Mouse (Mus musculus): ENCODE data around the gene March4. TPM values are rescaled to one million over a fixed set of nuclear protein-coding genes. Genes with fewer than 3 reads are reported as not detected.

March4 gene
- total and polyA plus RNA-seq, 2 experiments from 2014 or later: 8.0 to 36.4 TPM

GRCm38 (mm10) chr1:72567056-72567455, 30.3 kb upstream of the March4 start:
- no peak for ATAC-seq (ENCODE audit: low FRiP score)
- Histone ChIP-seq H3K4me1 (ENCODE audit: insufficient read depth, low read length) (no peaks in the 10 kb centered on the region), H3K4me2 (ENCODE audit: low read depth, low read length, poor library complexity, severe bottlenecking) (peak overlapping the region; percentile 38), H3K27ac (ENCODE audit: low read depth, low read length) (no peak overlapping the region), H3K27me3 (ENCODE audit: insufficient read depth, low read length) (no peaks in the 10 kb centered on the region), H3K9me3 (ENCODE audit: low read length) (no peaks in the 10 kb centered on the region), H3K9ac (replicated peaks; ENCODE audit: low read length, poor library complexity, severe bottlenecking) (0 out of 2 replicates have a peak overlapping the region, but pooled peaks have one; percentile 44), H3K4me3 (ENCODE audit: low read depth, low read length) (peak overlapping the region; percentile 26), H3K36me3 (ENCODE audit: insufficient read depth, low read length) (no peaks in the 10 kb centered on the region)
- no peak for TF ChIP-seq CTCF (IDR thresholded peaks at IDR 0.05)
- WGBS: 24% methylated on average over 9 of the region's 9 CpGs
- peak; percentile 57 for DNase-seq (ENCODE audit: low spot score)

DNA sequence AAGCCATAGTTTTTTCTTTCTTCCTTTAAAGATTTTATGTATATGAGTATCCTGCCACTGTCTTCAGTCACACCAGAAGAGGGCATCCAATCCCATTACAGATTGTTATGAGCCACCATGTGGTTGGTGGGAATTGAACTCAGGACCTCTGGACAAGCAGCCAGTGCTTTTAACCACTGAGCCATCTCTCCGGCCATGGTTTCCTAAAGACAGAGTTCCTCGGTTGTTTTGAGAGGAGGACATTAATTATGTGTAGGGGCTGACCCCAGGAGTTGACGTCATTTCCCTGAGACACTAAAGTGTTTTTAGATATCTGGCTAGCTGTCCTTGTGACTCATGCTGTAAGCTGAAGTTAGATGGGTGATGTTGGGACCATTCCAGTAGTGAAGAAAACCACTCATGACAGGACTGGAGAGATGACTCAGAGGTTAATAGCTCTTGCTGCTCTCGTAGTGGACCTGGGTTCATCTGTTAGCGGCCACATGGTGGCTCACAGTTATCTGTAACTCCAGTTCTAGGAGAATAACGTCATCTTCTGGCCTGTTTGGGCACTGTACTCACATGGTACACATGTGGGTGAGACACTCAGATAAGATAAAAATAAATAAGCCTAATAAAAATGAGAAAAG, 27.7 kb upstream of the March4 start:
- no peak overlapping the region for H3K27ac ChIP-seq (ENCODE audit: low read depth, low read length)
- no peak overlapping the region for H3K4me3 ChIP-seq (ENCODE audit: low read depth, low read length)
- no peak overlapping the region for H3K4me2 ChIP-seq (ENCODE audit: low read depth, low read length, poor library complexity, severe bottlenecking)
- no peaks in the 10 kb centered on the region for H3K9me3 ChIP-seq (ENCODE audit: low read length)
- no peaks in the 10 kb centered on the region for H3K27me3 ChIP-seq (ENCODE audit: insufficient read depth, low read length)
- no peaks in the 10 kb centered on the region for H3K4me1 ChIP-seq (ENCODE audit: insufficient read depth, low read length)
- DNase-seq (ENCODE audit: low spot score): no peak
- ATAC-seq (ENCODE audit: low FRiP score): no peak
- no peak overlapping the region for H3K9ac ChIP-seq (replicated peaks; ENCODE audit: low read length, poor library complexity, severe bottlenecking)
- TF ChIP-seq CTCF (IDR thresholded peaks at IDR 0.05): no peak
- no peaks in the 10 kb centered on the region for H3K36me3 ChIP-seq (ENCODE audit: insufficient read depth, low read length)
- WGBS: 88% methylated on average over 6 of the region's 6 CpGs

DNA sequence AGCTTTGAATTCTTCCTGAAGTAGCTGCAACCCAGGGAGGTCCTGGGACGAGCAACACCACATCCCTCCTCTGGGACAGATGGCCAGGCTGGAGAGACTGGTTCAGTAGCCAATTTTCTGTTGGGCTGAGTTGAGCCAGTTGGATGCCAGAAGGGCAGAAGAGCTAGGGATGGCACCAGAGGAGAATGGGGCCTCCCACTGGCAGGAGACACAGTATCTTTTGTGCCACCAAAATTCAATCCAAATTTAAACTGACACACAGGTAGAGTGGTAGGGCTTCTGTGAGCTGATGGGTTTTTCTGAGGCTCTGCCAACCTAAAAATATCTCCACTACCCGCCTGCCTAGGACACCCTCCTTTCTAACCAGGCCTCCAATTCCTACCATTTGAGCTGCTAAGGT, 21.9 kb upstream of the March4 start:
- 51% methylated on average over 2 of the region's 2 CpGs for WGBS
- ATAC-seq (ENCODE audit: low FRiP score) (no peak), DNase-seq (ENCODE audit: low spot score) (no peak)
- Histone ChIP-seq H3K4me3 (ENCODE audit: low read depth, low read length) (no peak overlapping the region), H3K27ac (ENCODE audit: low read depth, low read length) (no peak overlapping the region), H3K27me3 (ENCODE audit: insufficient read depth, low read length) (no peaks in the 10 kb centered on the region), H3K9me3 (ENCODE audit: low read length) (no peaks in the 10 kb centered on the region), H3K4me1 (ENCODE audit: insufficient read depth, low read length) (no peaks in the 10 kb centered on the region), H3K4me2 (ENCODE audit: low read depth, low read length, poor library complexity, severe bottlenecking) (no peak overlapping the region), H3K9ac (replicated peaks; ENCODE audit: low read length, poor library complexity, severe bottlenecking) (no peak overlapping the region), H3K36me3 (ENCODE audit: insufficient read depth, low read length) (no peaks in the 10 kb centered on the region)
- no peak for TF ChIP-seq CTCF (IDR thresholded peaks at IDR 0.05)

- WGBS: 86% methylated on average over 3 of the region's 3 CpGs
- Histone ChIP-seq H3K36me3 (ENCODE audit: insufficient read depth, low read length) (no peaks in the 10 kb centered on the region), H3K27ac (ENCODE audit: low read depth, low read length) (no peak overlapping the region), H3K4me2 (ENCODE audit: low read depth, low read length, poor library complexity, severe bottlenecking) (no peak overlapping the region), H3K27me3 (ENCODE audit: insufficient read depth, low read length) (no peaks in the 10 kb centered on the region), H3K4me1 (ENCODE audit: insufficient read depth, low read length) (no peaks in the 10 kb centered on the region), H3K9ac (replicated peaks; ENCODE audit: low read length, poor library complexity, severe bottlenecking) (no peak overlapping the region), H3K4me3 (ENCODE audit: low read depth, low read length) (no peak overlapping the region), H3K9me3 (ENCODE audit: low read length) (no peaks in the 10 kb centered on the region)
- DNase-seq (ENCODE audit: low spot score) (no peak), ATAC-seq (ENCODE audit: low FRiP score) (no peak)
- no peak for TF ChIP-seq CTCF (IDR thresholded peaks at IDR 0.05)
Observed at GRCm38 (mm10) chr1:72556471-72556870, 19.7 kb upstream of the March4 start.

DNA sequence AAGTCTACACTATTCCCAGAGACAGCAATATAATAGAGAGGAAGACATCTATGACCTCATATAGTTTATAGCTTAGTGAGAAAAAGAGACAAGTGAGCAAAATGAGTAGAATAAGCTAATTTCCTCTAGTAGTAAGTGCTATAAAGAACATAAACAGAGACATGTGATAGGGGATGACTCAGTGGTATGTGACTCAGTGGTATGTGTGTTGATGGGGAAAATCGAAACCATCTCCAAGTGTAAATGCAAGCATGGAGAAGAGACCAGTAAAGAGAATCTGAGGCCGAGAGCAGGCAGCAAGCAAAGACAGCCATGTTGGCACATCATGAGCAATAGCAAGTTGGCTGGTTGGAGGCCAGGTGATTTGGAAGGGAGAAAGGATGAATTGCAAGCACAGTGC, 13.6 kb upstream of the March4 start:
- TF ChIP-seq CTCF (IDR thresholded peaks at IDR 0.05): no peak
- WGBS: 91% methylated on average over 2 of the region's 2 CpGs
- Histone ChIP-seq H3K4me3 (ENCODE audit: low read depth, low read length) (no peak overlapping the region), H3K4me1 (ENCODE audit: insufficient read depth, low read length) (no peaks in the 10 kb centered on the region), H3K4me2 (ENCODE audit: low read depth, low read length, poor library complexity, severe bottlenecking) (no peak overlapping the region), H3K9me3 (ENCODE audit: low read length) (no peaks in the 10 kb centered on the region), H3K27me3 (ENCODE audit: insufficient read depth, low read length) (no peaks in the 10 kb centered on the region), H3K27ac (ENCODE audit: low read depth, low read length) (no peak overlapping the region), H3K9ac (replicated peaks; ENCODE audit: low read length, poor library complexity, severe bottlenecking) (no peak overlapping the region), H3K36me3 (ENCODE audit: insufficient read depth, low read length) (no peaks in the 10 kb centered on the region)
- ATAC-seq (ENCODE audit: low FRiP score) (no peak), DNase-seq (ENCODE audit: low spot score) (no peak)

DNA sequence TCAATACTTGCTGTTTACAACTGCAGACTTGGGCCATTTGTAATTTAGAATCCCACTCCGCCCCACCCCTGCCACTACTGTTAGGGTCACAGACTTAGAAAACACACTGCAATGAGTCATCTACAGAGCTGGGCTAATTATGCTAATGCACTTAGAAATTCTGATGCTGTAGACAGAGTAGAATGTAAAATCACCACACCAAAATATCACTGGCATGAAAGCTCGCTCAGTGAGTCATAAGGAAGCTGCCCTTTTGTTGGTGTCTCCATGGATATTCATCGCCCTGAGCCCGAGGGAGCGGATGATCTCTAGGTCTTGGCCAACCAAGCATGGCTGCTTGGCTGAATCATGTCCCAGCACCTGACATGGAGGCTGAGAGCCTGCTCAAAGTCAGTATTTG, 1.5 kb upstream of the March4 start:
- Histone ChIP-seq H3K4me3 (ENCODE audit: low read depth, low read length) (no peak overlapping the region), H3K27me3 (ENCODE audit: insufficient read depth, low read length) (no peaks in the 10 kb centered on the region), H3K36me3 (ENCODE audit: insufficient read depth, low read length) (no peaks in the 10 kb centered on the region), H3K4me2 (ENCODE audit: low read depth, low read length, poor library complexity, severe bottlenecking) (no peak overlapping the region), H3K9me3 (ENCODE audit: low read length) (no peaks in the 10 kb centered on the region), H3K9ac (replicated peaks; ENCODE audit: low read length, poor library complexity, severe bottlenecking) (no peak overlapping the region), H3K27ac (ENCODE audit: low read depth, low read length) (no peak overlapping the region), H3K4me1 (ENCODE audit: insufficient read depth, low read length) (peaks cover 5% of the 10 kb centered on the region; the same call in 1 of the 2 replicates)
- no peak for DNase-seq (ENCODE audit: low spot score)
- 63% methylated on average over 5 of the region's 5 CpGs for whole genome bisulfite sequencing
- no peak for ATAC-seq (ENCODE audit: low FRiP score)
- no peak for TF ChIP-seq CTCF (IDR thresholded peaks at IDR 0.05)
